Mouse (Mus musculus): Measurements from ENCODE around the gene Spta1.

GRCm38 (mm10) chr1:174131217-174131616 lies 41.4 kb upstream of the Spta1 start, which contains the start of gene Olfr424:
- no peak for TF ChIP-seq HCFC1 (IDR thresholded peaks at IDR 0.05; ENCODE audit: low read depth, low read length)
- no peak for TF ChIP-seq RCOR1 (IDR thresholded peaks at IDR 0.05; ENCODE audit: low read depth, low read length)
- TF ChIP-seq CTCF (IDR thresholded peaks at IDR 0.05 in 2 of 3, conservative IDR thresholded peaks at IDR 0.05 in 1 of 3; ENCODE audit: control insufficient read depth in 1 of 3, insufficient read depth in 1 of 3, low read depth in 2 of 3, low read length in 3 of 3, poor library complexity in 1 of 3, severe bottlenecking in 1 of 3), result no peak
- no peak for TF ChIP-seq KAT2A (conservative IDR thresholded peaks at IDR 0.05; ENCODE audit: low read depth, low read length)
- TF ChIP-seq NELFE (IDR thresholded peaks at IDR 0.05; ENCODE audit: low read depth, low read length), result no peak
- no peak for TF ChIP-seq POLR2A (IDR thresholded peaks at IDR 0.05; ENCODE audit: control insufficient read depth in 1 of 2, insufficient read depth in 1 of 2, low read depth in 1 of 2, low read length in 2 of 2, poor library complexity in 1 of 2)
- no peak for TF ChIP-seq MAFK (IDR thresholded peaks at IDR 0.05; ENCODE audit: borderline replicate concordance, low read depth, low read length)
- TF ChIP-seq NRF1 (IDR thresholded peaks at IDR 0.05; ENCODE audit: insufficient read depth, low read depth, low read length, poor library complexity, severe bottlenecking), result no peak
- no peak for TF ChIP-seq EP300 (IDR thresholded peaks at IDR 0.05; ENCODE audit: low read depth in 1 of 2, low read length in 2 of 2)
- no peak for TF ChIP-seq CHD2 (IDR thresholded peaks at IDR 0.05; ENCODE audit: low read length)

Measured in MEL (cell line).